Mouse (Mus musculus) ES-Bruce4 (cell line): ENCODE measurements around the gene Ranbp2.
"Not testable (repeated sequence)": the region's sequence is repeated elsewhere in the genome, so short reads cannot be mapped to it uniquely, and the experiment has no call there.

ENCODE experiments used
- EP300 ChIP-seq: IDR thresholded peaks from 2 replicates; pipeline ENCODE4 v1.6.1; 2011; ENCODE audit warnings: low read depth, low read length; ENCODE audit not compliant: insufficient read depth
- POLR2A ChIP-seq: IDR thresholded peaks from one replicate; pipeline ENCODE4 v1.8.1; 2011; ENCODE audit warnings: low read length; ENCODE audit not compliant: insufficient read depth

DNA sequence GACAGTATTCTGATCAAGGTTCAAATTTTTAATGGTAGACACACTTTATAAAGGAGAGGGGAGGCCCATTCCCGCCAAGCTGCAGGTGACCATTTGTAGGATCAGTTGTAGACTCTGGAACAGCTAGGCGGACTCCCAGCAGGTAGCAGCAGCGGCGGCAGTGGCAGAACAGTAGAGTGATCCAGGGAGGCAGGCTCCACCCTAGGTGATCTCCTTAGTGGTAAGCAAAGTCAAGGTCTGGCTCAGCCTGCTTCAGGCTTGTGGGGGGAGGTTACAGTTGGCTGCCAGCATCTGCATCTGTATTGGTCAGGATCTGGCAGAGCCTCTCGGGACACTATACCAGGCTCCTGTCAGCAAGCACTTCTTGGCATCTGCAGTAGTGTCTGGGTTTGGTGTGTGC lies 89.6 kb downstream of the Ranbp2 start:
- 0 out of 2 replicates have a peak, but pooled peaks have one; percentile 45 for TF ChIP-seq EP300
- TF ChIP-seq POLR2A, result not testable (repeated sequence)
